15 mouse cellular contexts compared by ENCODE assay signal in genomic region chr12:82333999-82334398, GRCm38 (mm10).
DNase-seq lines count a peak whose midpoint lies in the region; ATAC-seq and TF ChIP-seq lines count a peak whose summit lies in the region.
"Had no signal": no experiment of that assay in that cellular context is flagged by ENCODE, and none has a peak within 500 bp of the region (broad histone marks: within the 10 kb centered on the region; RNA-seq: fewer than 3 reads in every experiment).

No protein-coding gene starts in this region.

- no peak for TF ChIP-seq CTCF in brain, embryonic 14.5 days (IDR thresholded peaks at IDR 0.05; ENCODE audit: borderline replicate concordance, extremely low read depth, insufficient read depth, insufficient read length)

- no peak overlapping the region for H3K9ac ChIP-seq in forebrain, embryonic 14.5 days (ENCODE audit: low read length)
- no peak overlapping the region for H3K9ac ChIP-seq in forebrain, embryonic 12.5 days
- no peak overlapping the region for H3K9ac ChIP-seq in limb, embryonic 12.5 days (replicated peaks)

- H3K27me3 ChIP-seq in forebrain, embryonic 14.5 days (replicated peaks; ENCODE audit: control insufficient read depth, insufficient read depth, low read length) = no peaks in the 10 kb centered on the region
- no peaks in the 10 kb centered on the region for H3K27me3 ChIP-seq in forebrain, embryonic 12.5 days
- no peaks in the 10 kb centered on the region for H3K27me3 ChIP-seq in limb, embryonic 12.5 days
- no peaks in the 10 kb centered on the region for H3K27me3 ChIP-seq in limb, embryonic 10.5 days (ENCODE audit: low read depth, poor library complexity, severe bottlenecking)
- H3K27me3 ChIP-seq: CH12.LX had no signal

- H3K27ac ChIP-seq in forebrain, embryonic 14.5 days (ENCODE audit: low read depth, low read length) = no peak overlapping the region
- H3K27ac ChIP-seq in forebrain, embryonic 12.5 days = no peak overlapping the region
- peak overlapping the region; percentile 69; the same call in 1 of the 2 replicates for H3K27ac ChIP-seq in limb, embryonic 12.5 days
- H3K27ac ChIP-seq in limb, embryonic 10.5 days = no peak overlapping the region
- H3K27ac ChIP-seq: gastrocnemius, adult 2 months had no signal

- peaks cover 18% of the 10 kb centered on the region for H3K4me1 ChIP-seq in forebrain, embryonic 14.5 days (ENCODE audit: control insufficient read depth, insufficient read depth, low read length)
- peaks cover 30% of the 10 kb centered on the region for H3K4me1 ChIP-seq in forebrain, embryonic 12.5 days
- peaks cover 41% of the 10 kb centered on the region for H3K4me1 ChIP-seq in limb, embryonic 12.5 days (replicated peaks)
- peaks cover 39% of the 10 kb centered on the region for H3K4me1 ChIP-seq in limb, embryonic 10.5 days

- intact Hi-C loops in left cerebral cortex, postnatal 14 days (cut with DNase I) = no loop called here

- WGBS in forebrain, embryonic 14.5 days = 62% methylated on average over 5 of the region's 5 CpGs
- 79% methylated on average over 5 of the region's 5 CpGs for WGBS in forebrain, embryonic 12.5 days
- 37% methylated on average over 5 of the region's 5 CpGs for WGBS in limb, embryonic 12.5 days
- WGBS in limb, embryonic 10.5 days = 57% methylated on average over 5 of the region's 5 CpGs

- H3K9me3 ChIP-seq in forebrain, embryonic 14.5 days (replicated peaks; ENCODE audit: control insufficient read depth, low read length) = no peaks in the 10 kb centered on the region
- H3K9me3 ChIP-seq in forebrain, embryonic 12.5 days = no peaks in the 10 kb centered on the region
- no peaks in the 10 kb centered on the region for H3K9me3 ChIP-seq in limb, embryonic 12.5 days
- no peaks in the 10 kb centered on the region for H3K9me3 ChIP-seq in limb, embryonic 10.5 days (replicated peaks)

- TF ChIP-seq POLR2A in brain, embryonic 14.5 days (IDR thresholded peaks at IDR 0.05; ENCODE audit: borderline replicate concordance, extremely low read depth, insufficient read depth, insufficient read length, poor library complexity, severe bottlenecking) = no peak

- H3K36me3 ChIP-seq in forebrain, embryonic 14.5 days (ENCODE audit: control insufficient read depth, insufficient read depth, low read length) = no peaks in the 10 kb centered on the region
- no peaks in the 10 kb centered on the region for H3K36me3 ChIP-seq in forebrain, embryonic 12.5 days (replicated peaks)
- H3K36me3 ChIP-seq in limb, embryonic 12.5 days = no peaks in the 10 kb centered on the region
- no peaks in the 10 kb centered on the region for H3K36me3 ChIP-seq in limb, embryonic 10.5 days

- DNase-seq in forebrain, embryonic 14.5 days (ENCODE audit: low spot score) = peak; percentile 11
- DNase-seq in limb, embryonic 10.5 days (ENCODE audit: low spot score) = no peak
- peak; percentile 29 for DNase-seq in brain, embryonic 14.5 days (ENCODE audit: low read depth)
- DNase-seq in mesoderm, embryonic 11.5 days (ENCODE audit: low read depth, low spot score) = peak; percentile 35
- DNase-seq in left cerebral cortex, postnatal 14 days (ENCODE audit: low spot score in 2 of 2) = no peak
- DNase-seq: adrenal gland, postnatal 25 days; cerebellum, adult 8-10 months; gastrocnemius, adult 2 months; midbrain, embryonic 14.5 days had no signal

- no peak overlapping the region for H3K4me3 ChIP-seq in forebrain, embryonic 14.5 days (ENCODE audit: low read depth, low read length)
- H3K4me3 ChIP-seq in forebrain, embryonic 12.5 days (replicated peaks) = no peak overlapping the region
- H3K4me3 ChIP-seq in limb, embryonic 12.5 days (replicated peaks) = no peak overlapping the region
- H3K4me3 ChIP-seq in limb, embryonic 10.5 days = no peak overlapping the region
- H3K4me3 ChIP-seq: gastrocnemius, adult 2 months had no signal

- ATAC-seq in forebrain, embryonic 14.5 days = no peak
- no peak for ATAC-seq in forebrain, embryonic 12.5 days (ENCODE audit: low FRiP score)
- peak; percentile 19; the same call in 1 of the 2 replicates for ATAC-seq in limb, embryonic 12.5 days (ENCODE audit: insufficient number of reproducible peaks, insufficient read depth, low FRiP score, low TSS enrichment, low read depth)
- no peak for ATAC-seq in monocyte, adult 5-6 weeks (replicated peaks; ENCODE audit: insufficient number of reproducible peaks, low FRiP score, low TSS enrichment, poor library complexity, severe bottlenecking)
- ATAC-seq: hindbrain, embryonic 16.5 days; lung, postnatal 0 days had no signal

- no peak overlapping the region for H3K4me2 ChIP-seq in forebrain, embryonic 14.5 days (ENCODE audit: low read length)
- H3K4me2 ChIP-seq in forebrain, embryonic 12.5 days = no peak overlapping the region
- no peak overlapping the region for H3K4me2 ChIP-seq in limb, embryonic 12.5 days

Comparison
In these comparisons a context has a peak if more than half of its experiments do, and no peak if none do; other contexts are left out.
1. DNase-seq: peak in forebrain, embryonic 14.5 days (single experiment), brain, embryonic 14.5 days (single experiment) and mesoderm, embryonic 11.5 days (single experiment); none in limb, embryonic 10.5 days (single experiment) and left cerebral cortex, postnatal 14 days (0 of 2).